Mouse (Mus musculus): ENCODE data around the gene Zmynd8.
"Not testable (repeated sequence)": the region's sequence is repeated elsewhere in the genome, so short reads cannot be mapped to it uniquely, and the experiment has no call there.

Zmynd8 gene

DNA sequence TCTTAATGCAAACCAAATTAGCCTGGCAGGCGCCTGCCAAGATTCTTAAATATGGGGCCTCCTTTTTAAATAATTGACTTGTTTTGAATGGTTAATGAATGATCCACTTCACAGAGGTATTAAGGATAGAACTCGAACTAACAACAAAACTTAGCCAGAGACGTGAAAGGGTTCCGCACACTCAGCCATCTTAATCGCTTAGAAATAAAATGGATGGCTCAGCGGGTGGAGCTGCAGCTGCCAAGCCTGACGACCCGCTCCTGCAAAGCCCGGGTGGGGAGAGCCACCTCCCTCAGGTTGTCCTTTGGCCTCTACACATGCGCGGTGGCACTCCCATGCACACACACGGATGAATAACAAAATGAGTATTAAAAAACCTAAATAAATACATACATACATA is 70.0 kb downstream of the Zmynd8 start:
- no peak for DNase-seq

GRCm38 (mm10) chr2:165825964-165826712 is 72.7 kb downstream of the Zmynd8 start:
- peak; percentile 76 for DNase-seq

GRCm38 (mm10) chr2:165825261-165825900 is 73.4 kb downstream of the Zmynd8 start:
- no peak for DNase-seq

DNA sequence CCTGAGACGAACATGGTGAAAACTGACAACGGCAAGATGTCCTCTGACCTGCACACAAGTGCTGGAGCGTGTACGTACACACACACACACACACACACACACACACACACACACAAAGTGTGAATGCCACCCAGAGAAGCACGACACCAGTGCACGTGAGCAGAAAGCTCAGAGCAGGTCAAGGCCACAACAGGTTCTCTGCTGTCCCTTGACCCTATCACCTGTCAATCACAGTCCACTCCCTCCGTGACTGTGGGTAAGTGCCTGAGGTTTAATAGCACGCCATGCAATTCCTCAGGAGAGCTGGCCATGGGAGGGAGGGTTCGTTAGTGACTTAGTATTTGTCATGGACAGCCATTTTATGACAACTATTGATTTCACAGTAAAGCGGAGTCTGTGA is 74.0 kb downstream of the Zmynd8 start:
- no peak for DNase-seq

DNA sequence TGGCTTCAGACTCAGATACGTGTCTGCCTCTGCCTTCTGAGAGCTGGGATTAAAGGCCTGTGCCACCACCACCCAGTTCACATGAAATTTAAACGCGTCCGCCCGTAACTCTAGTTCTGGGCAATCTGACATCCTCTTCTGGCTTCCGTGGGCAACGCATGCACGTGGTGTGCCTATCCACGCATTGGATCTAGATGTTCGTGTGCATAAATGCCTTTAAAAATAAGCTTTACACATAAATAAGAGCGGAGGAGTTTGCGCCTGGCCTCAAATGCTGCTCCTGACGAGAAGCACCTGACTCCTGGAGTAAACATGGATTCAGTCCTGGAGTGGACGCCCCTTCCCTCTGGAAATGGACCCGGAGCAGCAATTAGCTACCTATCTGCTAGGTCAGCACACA is 76.3 kb downstream of the Zmynd8 start:
- no peak for DNase-seq

DNA sequence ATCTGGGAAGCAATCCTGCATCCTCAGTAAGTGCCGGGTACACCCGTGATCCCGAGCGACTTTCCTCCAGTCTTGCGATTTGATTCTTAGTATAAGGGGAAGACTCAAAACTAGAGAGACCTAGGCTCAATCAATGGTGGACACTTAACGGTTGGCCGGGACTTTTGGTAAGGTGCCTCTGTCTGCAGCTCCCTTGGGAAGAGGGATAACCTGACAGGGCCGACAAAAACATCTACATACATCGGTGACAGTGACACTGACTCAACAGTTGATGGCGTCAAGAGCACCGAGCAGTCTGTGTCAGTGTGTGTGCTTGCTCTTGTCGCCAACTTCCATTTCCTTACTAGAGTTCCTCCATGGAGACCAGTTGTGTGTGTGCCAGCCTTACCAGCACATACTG is 77.1 kb downstream of the Zmynd8 start:
- no peak for DNase-seq

DNA sequence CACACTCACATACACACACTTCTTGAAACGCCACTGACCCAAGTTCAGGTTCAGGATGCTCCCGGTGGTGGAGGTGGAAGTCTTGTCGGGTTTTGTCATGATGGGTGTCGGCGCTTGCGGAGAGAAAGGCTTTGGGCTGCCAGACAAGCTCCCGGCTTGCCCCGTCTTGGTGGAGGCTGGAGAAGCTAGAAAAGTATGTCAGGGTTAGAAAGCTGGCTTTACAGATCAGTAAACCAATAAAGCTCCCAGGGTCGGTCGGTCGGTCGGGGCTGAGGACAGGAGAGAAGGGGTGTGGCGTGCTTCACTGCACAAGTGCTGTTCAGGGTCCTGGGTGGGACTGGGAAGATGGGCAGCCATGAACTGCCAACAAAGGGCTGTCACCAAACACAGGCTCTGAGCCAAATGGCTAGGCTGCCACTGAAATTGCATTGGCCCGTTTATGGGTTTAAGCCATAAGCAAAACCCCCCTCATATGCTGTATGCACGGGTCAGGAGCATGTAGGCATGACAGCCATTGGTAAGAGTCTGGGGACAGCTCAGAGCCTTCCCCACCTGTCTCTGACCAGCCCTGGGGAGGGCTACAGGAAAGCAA is 78.2 kb downstream of the Zmynd8 start:
- no peak for DNase-seq

- no peak for DNase-seq
These were observed 78.7 kb downstream of the Zmynd8 start for GRCm38 (mm10) chr2:165820073-165820472.

GRCm38 (mm10) chr2:165818985-165819948 is 79.5 kb downstream of the Zmynd8 start:
- peak; percentile 62 for DNase-seq

DNA sequence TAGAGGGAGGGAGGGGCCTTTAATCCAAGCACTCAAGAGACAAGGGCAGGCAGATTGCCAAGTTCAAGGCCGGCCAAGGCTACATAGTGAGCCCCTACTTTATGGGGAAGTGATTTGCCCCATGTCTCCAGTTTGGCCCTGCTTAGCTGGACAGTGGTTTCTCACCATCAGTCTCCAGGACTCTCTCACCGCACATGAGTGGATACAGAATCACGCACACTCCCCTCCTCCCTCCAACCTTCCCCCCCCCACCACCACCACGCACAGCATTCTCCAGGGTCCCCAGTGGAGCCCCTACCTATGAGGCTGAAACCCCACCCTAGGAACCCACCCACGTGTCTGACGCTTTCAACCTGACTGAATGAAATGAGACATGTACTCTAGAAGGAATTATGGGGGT is 80.2 kb downstream of the Zmynd8 start:
- no peak for DNase-seq

DNA sequence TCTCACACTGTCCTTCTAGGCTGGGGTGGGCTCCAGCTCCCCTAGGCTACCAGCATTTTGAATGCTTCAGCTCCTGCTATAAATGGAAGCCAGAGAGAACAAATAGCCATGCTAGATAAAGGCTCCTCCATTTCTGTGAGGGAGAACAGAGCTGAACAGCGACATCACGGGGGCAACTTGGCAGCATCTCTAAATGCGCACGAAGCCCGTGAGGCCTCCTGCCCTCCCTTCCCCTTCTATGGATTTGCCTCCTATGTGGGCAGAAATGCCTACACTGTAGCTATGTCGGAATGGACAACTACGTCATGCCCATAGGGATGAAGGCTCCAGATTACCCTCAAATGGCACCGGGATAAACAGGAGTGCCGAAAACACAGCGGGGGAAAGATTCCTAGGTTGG is 81.4 kb downstream of the Zmynd8 start:
- DNase-seq = peak; percentile 44

DNA sequence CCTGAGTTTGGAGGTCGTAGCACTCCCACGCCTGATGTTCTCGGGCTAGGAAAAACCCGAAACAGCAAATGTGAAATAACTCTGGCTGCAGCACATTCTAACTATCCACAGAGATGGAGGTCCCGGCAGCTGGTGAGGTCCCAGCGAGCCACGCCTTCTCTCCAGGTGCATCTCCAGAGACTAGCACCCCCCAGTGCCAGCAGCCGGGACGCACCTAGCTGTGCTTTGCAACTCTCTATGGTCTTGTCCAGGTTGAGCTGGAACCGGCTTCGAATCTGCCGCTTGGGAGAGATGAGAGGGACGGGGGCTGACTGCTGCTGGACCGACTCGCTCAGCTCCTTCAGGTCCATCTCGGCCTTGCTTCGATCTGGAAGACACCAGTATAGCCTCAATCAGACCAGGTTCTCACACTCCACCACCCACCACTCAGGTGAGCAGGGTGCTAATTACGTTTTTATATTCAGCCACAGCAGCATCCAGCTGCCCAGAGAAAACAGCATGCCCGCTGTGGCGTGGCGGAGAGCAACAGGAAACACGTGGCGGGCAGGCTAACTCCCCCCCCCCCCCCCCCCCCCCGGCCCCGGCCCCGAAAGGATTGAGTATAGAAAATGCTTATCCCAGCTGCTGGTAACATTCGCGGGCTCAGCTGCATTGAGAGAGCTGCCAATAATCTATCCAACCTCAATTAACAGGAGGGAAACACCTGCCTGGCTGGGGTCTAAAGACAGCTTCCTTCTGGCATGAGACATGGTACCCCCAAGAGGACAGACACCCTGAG is 83.5 kb downstream of the Zmynd8 start:
- no peak for DNase-seq

DNA sequence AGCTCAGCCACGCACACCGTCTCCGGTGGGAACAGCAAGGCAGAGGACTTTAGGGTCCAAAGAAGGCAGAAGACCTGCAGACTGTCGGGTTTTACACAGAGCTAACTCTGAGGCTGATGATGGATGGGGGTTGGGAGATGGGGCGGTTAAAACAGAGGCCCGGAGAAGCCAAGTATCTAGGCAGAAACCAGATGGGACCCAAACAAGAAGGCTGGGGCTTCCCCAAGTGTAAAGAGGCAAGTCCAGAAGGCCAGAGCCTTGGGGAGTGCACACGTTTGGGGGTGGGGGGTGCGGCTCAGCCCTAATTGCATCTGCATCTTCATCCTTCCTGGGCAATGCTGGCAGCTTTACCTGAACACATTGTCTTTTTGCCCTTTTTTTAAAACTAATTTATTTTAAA is 85.9 kb downstream of the Zmynd8 start:
- DNase-seq = no peak

- DNase-seq = peak; percentile 66
These were observed 87.3 kb downstream of the Zmynd8 start for GRCm38 (mm10) chr2:165811536-165811935.

DNA sequence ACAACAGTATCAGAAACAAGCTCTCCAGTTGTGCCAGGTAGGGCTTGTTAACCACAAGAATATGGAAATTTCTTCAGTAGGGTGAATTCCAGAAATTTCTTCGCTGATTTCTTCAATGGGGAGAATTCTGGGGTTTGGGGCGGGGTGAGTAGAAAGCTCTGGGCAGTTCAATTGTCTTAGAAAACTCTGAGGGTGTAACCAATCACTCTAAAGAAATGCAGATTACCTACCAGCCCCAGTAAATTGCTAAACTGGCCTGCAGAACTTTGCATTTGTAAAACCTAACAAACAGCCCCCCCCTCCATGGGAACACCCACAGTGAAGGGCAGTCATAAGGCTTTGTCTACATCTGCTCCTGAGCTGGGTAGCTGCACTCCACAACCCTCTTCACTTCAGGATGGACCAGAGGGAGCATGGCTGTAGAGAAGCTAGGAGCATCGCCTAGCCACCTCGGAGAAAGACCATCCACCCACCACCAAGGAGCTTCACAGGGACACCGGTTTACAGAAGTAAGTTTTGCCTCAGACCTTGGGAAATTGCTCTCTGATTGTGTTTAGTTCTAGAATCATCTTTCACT is 88.8 kb downstream of the Zmynd8 start:
- no peak for DNase-seq

GRCm38 (mm10) chr2:165809091-165809490 is 89.7 kb downstream of the Zmynd8 start:
- no peak for DNase-seq

GRCm38 (mm10) chr2:165808179-165808975 is 90.4 kb downstream of the Zmynd8 start:
- DNase-seq = no peak

DNA sequence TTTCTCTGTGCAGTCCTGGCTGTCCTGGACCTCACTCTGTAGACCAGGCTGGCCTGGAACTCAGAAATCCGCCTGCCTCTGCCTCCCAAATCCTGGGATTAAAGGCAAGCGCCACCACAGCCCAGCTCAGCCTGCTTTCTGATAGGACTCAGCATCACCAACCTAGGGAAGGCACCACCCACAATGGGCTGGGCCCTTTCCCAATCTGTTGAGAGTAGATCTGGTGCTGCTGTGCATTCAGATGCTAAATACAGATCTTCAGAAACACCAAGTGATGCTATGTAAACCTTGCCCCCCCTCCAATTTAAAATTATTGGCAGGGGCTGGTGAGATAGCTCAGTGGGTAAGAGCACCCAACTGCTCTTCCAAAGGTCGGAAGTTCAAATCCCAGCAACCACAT is 98.6 kb downstream of the Zmynd8 start:
- not testable (repeated sequence) for DNase-seq

GRCm38 (mm10) chr2:165797876-165798275 is 100.9 kb downstream of the Zmynd8 start:
- DNase-seq = no peak

GRCm38 (mm10) chr2:165793283-165793638 is 105.6 kb downstream of the Zmynd8 start:
- no peak for DNase-seq

All from right cerebral cortex, postnatal 14 days (tissue).